Mouse (Mus musculus): ENCODE measurements around the gene Brat1. TPM values are rescaled to one million over a fixed set of nuclear protein-coding genes. Genes with fewer than 3 reads are reported as not detected.

Brat1 gene
- polyA plus RNA-seq, 1 experiment: not detected

DNA sequence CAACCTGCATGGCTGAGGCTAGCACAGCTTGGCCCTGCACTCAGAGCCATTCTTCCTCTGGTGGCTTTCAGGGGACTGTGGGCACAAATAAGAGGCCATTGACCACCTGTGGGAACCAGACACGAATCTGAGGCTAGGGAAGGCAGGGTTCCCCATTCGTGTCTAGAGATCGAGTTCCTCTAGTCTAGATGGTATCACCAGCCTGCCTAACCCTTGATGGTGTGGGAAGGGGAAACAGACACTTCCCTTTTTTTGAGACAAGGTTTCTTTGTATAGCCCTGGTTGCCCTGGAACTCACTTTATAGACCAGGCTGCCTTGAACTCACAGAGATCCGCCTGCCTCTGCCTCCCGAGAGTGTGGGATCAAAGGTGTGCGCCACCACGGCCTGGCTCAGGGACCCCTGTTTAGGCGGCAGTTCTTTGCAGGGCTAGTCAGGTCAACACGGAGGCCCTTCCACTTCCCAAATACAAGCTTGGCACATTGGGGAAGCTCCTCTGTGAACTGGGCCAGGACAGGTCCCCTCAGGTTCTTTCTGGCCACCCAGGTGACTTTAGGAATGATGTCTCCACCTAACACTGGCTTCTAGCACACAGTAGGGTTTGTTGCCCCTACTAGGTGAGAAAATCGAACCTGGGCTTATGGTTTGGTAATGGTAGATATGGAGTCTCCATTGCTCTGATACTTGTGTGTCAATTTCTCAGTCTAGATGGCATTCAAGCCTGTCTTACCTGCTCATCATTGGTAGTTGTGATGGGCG is 26.4 kb downstream of the Brat1 start:
- H3K4me3 ChIP-seq (ENCODE audit: insufficient read depth, low read depth, low read length): no peak overlapping the region
- no peak for TF ChIP-seq POLR2A (IDR thresholded peaks at IDR 0.05; ENCODE audit: insufficient read depth, low read depth, low read length)
- no peak for TF ChIP-seq CTCF (IDR thresholded peaks at IDR 0.05; ENCODE audit: insufficient read depth, low read depth, low read length)
- H3K4me1 ChIP-seq (ENCODE audit: control insufficient read depth, insufficient read depth, low read length): peaks cover 10% of the 10 kb centered on the region
- WGBS: 87% methylated on average over 11 of the region's 11 CpGs
- H3K27ac ChIP-seq (ENCODE audit: insufficient read depth, low read depth, low read length): no peak overlapping the region

DNA sequence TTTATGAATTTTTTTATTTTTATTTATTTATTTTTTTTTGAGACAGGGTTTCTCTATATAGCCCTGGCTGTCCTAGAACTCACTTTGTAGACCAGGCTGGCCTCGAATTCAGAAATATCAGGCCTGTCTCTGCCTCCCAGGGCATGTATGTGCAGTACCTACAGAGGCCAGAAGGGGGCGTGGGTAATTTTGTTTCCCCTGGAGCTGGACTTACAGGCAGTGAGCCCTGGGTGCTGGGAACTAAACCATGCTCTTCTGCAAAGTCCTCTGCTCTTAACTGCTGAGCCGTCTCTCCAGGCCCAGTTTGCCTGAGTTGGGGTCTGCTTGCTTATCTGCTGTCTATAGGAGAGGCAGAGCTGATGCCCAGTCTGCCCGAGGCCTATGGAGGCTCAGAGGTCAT is 27.4 kb downstream of the Brat1 start:
- 73% methylated on average over 4 of the region's 4 CpGs for WGBS
- TF ChIP-seq CTCF (IDR thresholded peaks at IDR 0.05; ENCODE audit: insufficient read depth, low read depth, low read length) (peak; percentile 47; the same call in 1 of the 2 replicates), POLR2A (IDR thresholded peaks at IDR 0.05; ENCODE audit: insufficient read depth, low read depth, low read length) (no peak)
- Histone ChIP-seq H3K27ac (ENCODE audit: insufficient read depth, low read depth, low read length) (no peak overlapping the region), H3K4me3 (ENCODE audit: insufficient read depth, low read depth, low read length) (no peak overlapping the region), H3K4me1 (ENCODE audit: control insufficient read depth, insufficient read depth, low read length) (peaks cover 8% of the 10 kb centered on the region)

DNA sequence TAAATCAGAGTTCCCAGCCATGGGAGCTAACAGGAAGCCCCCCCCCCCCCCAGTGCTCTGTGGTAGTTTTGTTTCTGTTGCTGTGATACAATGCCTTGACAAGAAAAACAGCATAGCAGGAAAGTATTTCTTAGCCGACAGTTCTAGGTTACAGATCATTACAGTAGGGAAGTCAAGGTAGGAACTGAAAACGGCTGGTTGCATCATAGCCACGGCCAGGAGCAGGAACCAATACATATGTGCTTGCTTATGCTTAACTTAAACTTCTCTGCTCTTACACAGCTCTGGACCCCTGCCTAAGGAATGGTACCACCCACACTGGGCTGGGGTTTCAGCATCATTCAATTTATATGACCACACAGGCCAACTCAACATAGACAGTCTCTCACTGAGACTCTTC is 28.5 kb downstream of the Brat1 start:
- TF ChIP-seq CTCF (IDR thresholded peaks at IDR 0.05; ENCODE audit: insufficient read depth, low read depth, low read length) (no peak), POLR2A (IDR thresholded peaks at IDR 0.05; ENCODE audit: insufficient read depth, low read depth, low read length) (no peak)
- Histone ChIP-seq H3K4me3 (ENCODE audit: insufficient read depth, low read depth, low read length) (no peak overlapping the region), H3K27ac (ENCODE audit: insufficient read depth, low read depth, low read length) (no peak overlapping the region), H3K4me1 (ENCODE audit: control insufficient read depth, insufficient read depth, low read length) (peaks cover 8% of the 10 kb centered on the region)
- 81% methylated on average over 3 of the region's 3 CpGs for WGBS

DNA sequence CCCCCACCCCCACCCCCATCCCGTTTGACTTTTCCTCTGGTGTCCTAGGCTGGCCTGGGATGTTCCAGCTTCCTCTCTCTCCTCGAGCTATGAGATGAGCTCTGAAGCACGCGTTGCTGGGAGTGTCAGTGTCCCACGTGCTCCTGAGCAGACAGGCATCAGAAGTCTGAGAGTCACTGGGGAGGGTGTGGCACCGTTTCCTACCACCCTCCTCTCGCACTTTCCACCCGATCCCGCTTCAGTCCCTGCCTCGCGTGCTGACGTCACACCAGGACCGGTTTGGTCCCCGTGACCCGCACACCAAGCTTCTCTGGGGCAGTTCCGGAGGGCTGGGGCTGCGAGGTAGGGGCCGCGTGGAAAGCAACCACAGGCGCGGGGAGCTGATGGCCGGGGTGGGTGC is 30.5 kb downstream of the Brat1 start:
- TF ChIP-seq POLR2A (IDR thresholded peaks at IDR 0.05; ENCODE audit: insufficient read depth, low read depth, low read length) (no peak), CTCF (IDR thresholded peaks at IDR 0.05; ENCODE audit: insufficient read depth, low read depth, low read length) (no peak)
- H3K27ac ChIP-seq (ENCODE audit: insufficient read depth, low read depth, low read length): no peak overlapping the region
- peaks cover 15% of the 10 kb centered on the region for H3K4me1 ChIP-seq (ENCODE audit: control insufficient read depth, insufficient read depth, low read length)
- peak overlapping the region; percentile 8 for H3K4me3 ChIP-seq (ENCODE audit: insufficient read depth, low read depth, low read length)
- under 1% methylated on average over 22 of the region's 22 CpGs for WGBS

DNA sequence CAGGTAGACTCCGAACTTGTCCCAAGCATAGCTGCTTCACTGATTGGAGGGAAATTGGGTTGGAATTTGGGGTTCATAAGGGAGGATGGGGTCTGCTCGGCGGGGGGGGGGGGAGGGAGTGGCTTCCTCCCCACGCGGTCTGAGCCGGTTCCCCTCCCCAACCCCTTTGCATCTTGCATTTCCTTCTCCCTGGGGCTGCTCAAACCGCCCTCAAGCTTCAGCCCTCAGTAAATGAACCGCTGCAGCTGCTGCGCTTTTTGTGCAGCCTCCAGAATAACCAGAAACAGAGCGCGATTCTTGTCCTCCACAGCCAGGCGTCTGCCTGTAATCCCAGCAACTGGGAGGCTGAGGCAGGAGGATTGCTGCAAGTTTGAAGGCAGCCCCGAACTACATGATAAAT is 31.4 kb downstream of the Brat1 start:
- 25% methylated on average over 13 of the region's 13 CpGs for WGBS
- Histone ChIP-seq H3K4me1 (ENCODE audit: control insufficient read depth, insufficient read depth, low read length) (peaks cover 15% of the 10 kb centered on the region), H3K27ac (ENCODE audit: insufficient read depth, low read depth, low read length) (no peak overlapping the region), H3K4me3 (ENCODE audit: insufficient read depth, low read depth, low read length) (0 out of 2 replicates have a peak overlapping the region, but pooled peaks have one; percentile 8)
- no peak for TF ChIP-seq POLR2A (IDR thresholded peaks at IDR 0.05; ENCODE audit: insufficient read depth, low read depth, low read length)
- TF ChIP-seq CTCF (IDR thresholded peaks at IDR 0.05; ENCODE audit: insufficient read depth, low read depth, low read length): no peak

DNA sequence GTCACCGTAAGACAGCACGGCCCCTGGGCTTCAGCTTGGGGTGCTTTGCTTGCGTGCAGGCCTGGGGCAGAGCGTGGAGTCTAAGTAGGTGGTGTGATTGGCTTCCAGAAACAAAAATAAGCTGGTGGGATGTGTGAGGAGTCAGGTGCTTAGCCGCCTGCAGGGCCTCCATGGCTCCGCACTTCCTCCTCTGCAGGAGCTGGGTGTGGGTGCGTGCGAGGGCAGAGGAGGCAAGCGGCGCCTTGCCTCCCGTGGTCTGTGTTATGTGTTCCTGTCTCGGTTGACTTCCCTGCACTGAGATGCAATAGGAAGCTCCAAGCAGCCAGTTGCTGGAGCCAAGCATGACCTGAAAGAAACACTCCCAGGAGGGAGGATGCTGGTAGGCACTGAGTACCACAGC is 35.0 kb downstream of the Brat1 start:
- TF ChIP-seq CTCF (IDR thresholded peaks at IDR 0.05; ENCODE audit: insufficient read depth, low read depth, low read length): no peak
- TF ChIP-seq POLR2A (IDR thresholded peaks at IDR 0.05; ENCODE audit: insufficient read depth, low read depth, low read length): no peak
- Histone ChIP-seq H3K4me3 (ENCODE audit: insufficient read depth, low read depth, low read length) (no peak overlapping the region), H3K4me1 (ENCODE audit: control insufficient read depth, insufficient read depth, low read length) (peaks cover 15% of the 10 kb centered on the region), H3K27ac (ENCODE audit: insufficient read depth, low read depth, low read length) (no peak overlapping the region)
- WGBS: 45% methylated on average over 12 of the region's 12 CpGs

DNA sequence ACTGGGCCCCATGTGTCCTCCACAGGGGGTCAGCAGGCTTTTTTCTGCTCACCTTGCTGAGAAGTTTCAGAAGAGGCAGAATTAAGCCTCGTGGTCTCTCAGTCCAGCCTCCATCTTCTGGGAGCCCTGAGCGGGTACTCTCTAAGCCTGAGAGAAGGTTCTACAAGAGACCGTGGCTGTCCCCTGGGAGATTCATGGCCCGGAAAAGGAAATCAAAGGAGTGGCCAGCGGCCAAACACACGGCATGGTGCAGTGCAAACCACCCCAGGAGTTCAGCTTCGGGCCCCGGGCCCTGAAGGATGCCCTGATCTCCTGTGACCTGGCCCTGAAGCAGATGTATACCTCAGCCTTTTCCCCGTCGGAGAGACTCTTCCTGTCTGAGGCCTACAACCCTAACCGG is 36.2 kb downstream of the Brat1 start:
- peaks cover 7% of the 10 kb centered on the region for H3K4me1 ChIP-seq (ENCODE audit: control insufficient read depth, insufficient read depth, low read length)
- no peak overlapping the region for H3K27ac ChIP-seq (ENCODE audit: insufficient read depth, low read depth, low read length)
- no peak for TF ChIP-seq POLR2A (IDR thresholded peaks at IDR 0.05; ENCODE audit: insufficient read depth, low read depth, low read length)
- no peak overlapping the region for H3K4me3 ChIP-seq (ENCODE audit: insufficient read depth, low read depth, low read length)
- 76% methylated on average over 11 of the region's 11 CpGs for WGBS

DNA sequence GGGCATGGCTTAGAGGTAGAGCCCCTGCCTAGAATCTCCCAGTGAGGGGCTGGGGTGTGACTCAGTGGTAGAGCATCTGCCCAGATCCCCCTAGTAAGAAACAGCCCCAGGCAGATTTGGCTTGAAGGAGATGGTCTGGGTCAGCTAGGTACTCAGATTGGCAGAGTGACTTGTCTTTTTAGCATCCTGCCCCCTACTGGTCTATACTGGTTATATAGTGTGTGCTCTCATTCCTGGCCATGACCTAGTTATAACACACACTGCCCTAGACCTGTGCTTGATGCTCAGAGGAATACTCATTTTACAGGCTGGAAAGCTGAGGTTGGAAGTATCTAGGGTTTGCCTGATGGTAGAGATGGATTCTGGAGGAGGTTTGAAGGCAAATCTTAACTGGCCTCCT is 37.1 kb downstream of the Brat1 start:
- Histone ChIP-seq H3K4me1 (ENCODE audit: control insufficient read depth, insufficient read depth, low read length) (peaks cover 7% of the 10 kb centered on the region), H3K27ac (ENCODE audit: insufficient read depth, low read depth, low read length) (no peak overlapping the region), H3K4me3 (ENCODE audit: insufficient read depth, low read depth, low read length) (no peak overlapping the region)
- TF ChIP-seq CTCF (IDR thresholded peaks at IDR 0.05; ENCODE audit: insufficient read depth, low read depth, low read length): no peak
- no peak for TF ChIP-seq POLR2A (IDR thresholded peaks at IDR 0.05; ENCODE audit: insufficient read depth, low read depth, low read length)

DNA sequence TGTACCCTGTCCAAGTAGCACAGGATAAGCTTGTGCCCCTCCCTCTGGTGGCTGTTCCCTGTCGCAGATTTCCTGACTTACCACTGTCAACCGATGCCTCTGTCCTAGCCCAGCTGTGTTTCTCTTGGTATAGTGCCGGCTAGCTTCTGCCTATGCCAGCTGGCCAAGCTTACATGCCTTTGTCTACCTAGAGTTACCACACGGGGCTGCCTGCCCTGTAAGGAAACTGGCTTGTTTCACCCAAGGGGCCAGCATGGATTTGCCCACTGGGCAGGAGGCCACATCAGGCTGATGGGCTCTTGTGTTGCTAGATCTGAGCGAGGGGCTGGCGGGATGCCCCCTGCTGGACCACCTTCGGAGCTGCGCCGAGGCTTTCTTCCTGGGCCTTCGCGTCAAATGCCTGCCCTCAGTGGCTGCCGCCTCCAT is 38.9 kb downstream of the Brat1 start:
- Histone ChIP-seq H3K4me1 (ENCODE audit: control insufficient read depth, insufficient read depth, low read length) (peaks cover 7% of the 10 kb centered on the region), H3K27ac (ENCODE audit: insufficient read depth, low read depth, low read length) (no peak overlapping the region), H3K4me3 (ENCODE audit: insufficient read depth, low read depth, low read length) (no peak overlapping the region)
- 42% methylated on average over 12 of the region's 12 CpGs for WGBS
- TF ChIP-seq CTCF (IDR thresholded peaks at IDR 0.05; ENCODE audit: insufficient read depth, low read depth, low read length) (no peak), POLR2A (IDR thresholded peaks at IDR 0.05; ENCODE audit: insufficient read depth, low read depth, low read length) (no peak)

Data from olfactory bulb, adult 2 months (tissue).